Mouse (Mus musculus) T-helper 2 cell (primary cell): Measurements from ENCODE around the gene Ccdc97.

Source experiments
- in situ Hi-C: fragments of 300-600 bp; cut with MboI, MseI; formaldehyde crosslinking; loops from one replicate; pipeline ENCODE4 v1.15.1; 2025; ENCODE audit warnings: high pct_unique_total_duplicates

The Ccdc97 gene

GRCm38 (mm10) chr7:25694104-25694503 lies 24.8 kb downstream of the Ccdc97 start:
- in situ Hi-C loops, result no loop called here

- in situ Hi-C loops, result no loop called here
Measured at GRCm38 (mm10) chr7:25690051-25690450, 28.8 kb downstream of the Ccdc97 start.

- in situ Hi-C loops, result loop anchor here (10.0 kb wide), 1 partner anchor 1305 kb away; no protein-coding TSS in a partner anchor
Measured at GRCm38 (mm10) chr7:25689603-25690021, 29.3 kb downstream of the Ccdc97 start.

GRCm38 (mm10) chr7:25688810-25689586 lies 29.9 kb downstream of the Ccdc97 start:
- in situ Hi-C loops, result loop anchor here (10.0 kb wide), 1 partner anchor 1304 kb away; no protein-coding TSS in a partner anchor

- in situ Hi-C loops, result loop anchor here (10.0 kb wide), 1 partner anchor 1303 kb away; no protein-coding TSS in a partner anchor
Measured at GRCm38 (mm10) chr7:25687811-25688401, 31.0 kb downstream of the Ccdc97 start.

- in situ Hi-C loops, result loop anchor here (10.0 kb wide), 1 partner anchor 1302 kb away; no protein-coding TSS in a partner anchor
Measured at GRCm38 (mm10) chr7:25686680-25687531, 32.0 kb downstream of the Ccdc97 start, which contains the start of gene Tgfb1. Gene Tgfb1, plus strand, starts transcription at chr7:25687002.

- in situ Hi-C loops, result loop anchor here (10.0 kb wide), 1 partner anchor 1301 kb away; no protein-coding TSS in a partner anchor
Measured at GRCm38 (mm10) chr7:25685926-25686470, 32.9 kb downstream of the Ccdc97 start.

- in situ Hi-C loops, result loop anchor here (10.0 kb wide), 1 partner anchor 1300 kb away; no protein-coding TSS in a partner anchor
Measured at GRCm38 (mm10) chr7:25684659-25685058, 34.2 kb downstream of the Ccdc97 start.

- in situ Hi-C loops, result loop anchor here (10.0 kb wide), 1 partner anchor 1299 kb away; no protein-coding TSS in a partner anchor
Measured at GRCm38 (mm10) chr7:25683474-25684180, 35.3 kb downstream of the Ccdc97 start.

- in situ Hi-C loops, result loop anchor here (10.0 kb wide), 1 partner anchor 1297 kb away; no protein-coding TSS in a partner anchor
Measured at GRCm38 (mm10) chr7:25681341-25682231, 37.3 kb downstream of the Ccdc97 start.

GRCm38 (mm10) chr7:25680514-25681258 lies 38.2 kb downstream of the Ccdc97 start, which contains the start of gene B9d2:
Gene B9d2, plus strand, starts transcription at chr7:25680780.
- in situ Hi-C loops, result loop anchor here (10.0 kb wide), 1 partner anchor 1296 kb away; no protein-coding TSS in a partner anchor

GRCm38 (mm10) chr7:25679971-25680370 lies 38.9 kb downstream of the Ccdc97 start:
- in situ Hi-C loops, result loop anchor here (10.0 kb wide), 1 partner anchor 1295 kb away; no protein-coding TSS in a partner anchor

GRCm38 (mm10) chr7:25677013-25677412 lies 41.9 kb downstream of the Ccdc97 start:
- in situ Hi-C loops, result no loop called here

- in situ Hi-C loops, result no loop called here
Measured at GRCm38 (mm10) chr7:25676085-25676781, 42.7 kb downstream of the Ccdc97 start.

- in situ Hi-C loops, result no loop called here
Measured at GRCm38 (mm10) chr7:25675405-25675804, 43.5 kb downstream of the Ccdc97 start.

- in situ Hi-C loops, result no loop called here
Measured at GRCm38 (mm10) chr7:25674719-25675300, 44.1 kb downstream of the Ccdc97 start, which contains the start of gene Tmem91. Gene Tmem91, minus strand, starts transcription at chr7:25675166.

GRCm38 (mm10) chr7:25674297-25674696 lies 44.6 kb downstream of the Ccdc97 start:
- in situ Hi-C loops, result no loop called here
